Mouse (Mus musculus): ENCODE measurements at regions not wholly inside any gene's neighbourhood (a gene's known extent, or its start where the extent isn't known, plus 50 kb on each side); places are given as distances from the start of the nearest gene placed in this dataset.
"Not testable (repeated sequence)": the region's sequence is repeated elsewhere in the genome, so short reads cannot be mapped to it uniquely, and the experiment has no call there.

GRCm38 (mm10) chr14:54148626-54149025, 105.3 kb downstream of the Dad1 start:
- no peak for DNase-seq (ENCODE audit: low read depth)

- no peak for DNase-seq (ENCODE audit: low read depth)
Measured at GRCm38 (mm10) chr14:54148121-54148520, 105.8 kb downstream of the Dad1 start.

GRCm38 (mm10) chr14:54147546-54147945, 106.4 kb downstream of the Dad1 start:
- no peak for DNase-seq (ENCODE audit: low read depth)

GRCm38 (mm10) chr14:54145743-54146741, 107.9 kb downstream of the Dad1 start:
- DNase-seq (ENCODE audit: low read depth): no peak

GRCm38 (mm10) chr14:54143828-54144227, 110.1 kb downstream of the Dad1 start:
- no peak for DNase-seq (ENCODE audit: low read depth)

GRCm38 (mm10) chr14:54138288-54138687, 115.6 kb downstream of the Dad1 start:
- no peak for DNase-seq (ENCODE audit: low read depth)

- DNase-seq (ENCODE audit: low read depth): no peak
Measured at GRCm38 (mm10) chr14:54136538-54136937, 117.4 kb downstream of the Dad1 start.

- peak; percentile 82 for DNase-seq (ENCODE audit: low read depth)
Measured at GRCm38 (mm10) chr14:54128334-54128733, 125.6 kb downstream of the Dad1 start.

GRCm38 (mm10) chr14:54125510-54125909, 128.4 kb downstream of the Dad1 start:
- DNase-seq (ENCODE audit: low read depth): no peak

- DNase-seq (ENCODE audit: low read depth): peak; percentile 44
Measured at GRCm38 (mm10) chr14:54121973-54122372, 131.9 kb downstream of the Dad1 start.

GRCm38 (mm10) chr14:54121340-54121739, 132.6 kb downstream of the Dad1 start:
- no peak for DNase-seq (ENCODE audit: low read depth)

- DNase-seq (ENCODE audit: low read depth): no peak
Measured at GRCm38 (mm10) chr14:54120194-54120593, 133.7 kb downstream of the Dad1 start.

GRCm38 (mm10) chr14:54117607-54118006, 136.3 kb downstream of the Dad1 start:
- DNase-seq (ENCODE audit: low read depth): not testable (repeated sequence)

GRCm38 (mm10) chr14:54113216-54113615, 140.7 kb downstream of the Dad1 start:
- no peak for DNase-seq (ENCODE audit: low read depth)

- DNase-seq (ENCODE audit: low read depth): peak; percentile 50
Measured at GRCm38 (mm10) chr14:54110971-54111370, 142.9 kb downstream of the Dad1 start.

- DNase-seq (ENCODE audit: low read depth): no peak
Measured at GRCm38 (mm10) chr14:54109129-54109528, 144.8 kb downstream of the Dad1 start.

- peak; percentile 79 for DNase-seq (ENCODE audit: low read depth)
Measured at GRCm38 (mm10) chr14:54108311-54109074, 145.4 kb downstream of the Dad1 start.

GRCm38 (mm10) chr14:54107204-54107796, 146.6 kb downstream of the Dad1 start:
- DNase-seq (ENCODE audit: low read depth): no peak

- DNase-seq (ENCODE audit: low read depth): no peak
Measured at GRCm38 (mm10) chr14:54104243-54104642, 149.7 kb downstream of the Dad1 start.

GRCm38 (mm10) chr14:54103541-54103940, 150.4 kb downstream of the Dad1 start:
- DNase-seq (ENCODE audit: low read depth): no peak

- DNase-seq (ENCODE audit: low read depth): no peak
Measured at GRCm38 (mm10) chr14:54103115-54103514, 150.8 kb downstream of the Dad1 start.

GRCm38 (mm10) chr14:54101775-54102174, 152.1 kb downstream of the Dad1 start:
- DNase-seq (ENCODE audit: low read depth): no peak

Measured in fibroblast of lung, adult 2 months (primary cell).